Mouse (Mus musculus) myocyte (in vitro differentiated cells): ENCODE results near the gene Mtmr10. TPM values are rescaled to one million over a fixed set of nuclear protein-coding genes. Genes with fewer than 3 reads are reported as not detected.

Experiments used
- H3K27me3 ChIP-seq: one replicate; pipeline ENCODE4 v1.6.1; 2011; ENCODE audit not compliant: control insufficient read depth, insufficient read depth, insufficient read length
- H3K36me3 ChIP-seq: one replicate; pipeline ENCODE4 v1.6.1; 2011; ENCODE audit not compliant: control insufficient read depth, insufficient read depth
- H3K4me2 ChIP-seq: one replicate; pipeline ENCODE4 v1.6.1; 2011; ENCODE audit warnings: low read depth, control low read depth
- H3K4me3 ChIP-seq: one replicate; pipeline ENCODE4 v1.5.1; 2011; ENCODE audit warnings: mild to moderate bottlenecking, control low read depth, moderate library complexity
- H3K79me2 ChIP-seq: one replicate; pipeline ENCODE4 v1.6.1; 2011; ENCODE audit not compliant: control insufficient read depth, insufficient read depth
- H3ac ChIP-seq: one replicate; pipeline ENCODE4 v1.6.1; 2011; ENCODE audit not compliant: control insufficient read depth, insufficient read length
- CEBPB ChIP-seq: IDR thresholded peaks from 2 replicates; pipeline ENCODE4 v1.6.1; 2011; ENCODE audit warnings: mild to moderate bottlenecking, moderate library complexity; ENCODE audit not compliant: poor library complexity, insufficient read depth, severe bottlenecking
- E2F4 ChIP-seq: IDR thresholded peaks from one replicate; pipeline ENCODE4 v1.6.1; 2011; ENCODE audit warnings: mild to moderate bottlenecking, control low read depth, moderate library complexity; ENCODE audit not compliant: insufficient read depth
- MAX ChIP-seq: IDR thresholded peaks from one replicate; pipeline ENCODE4 v1.6.1; 2011; ENCODE audit warnings: low read depth, mild to moderate bottlenecking, control low read depth
- MYOD1 ChIP-seq, 3 experiments: IDR thresholded peaks; one replicate each; pipeline ENCODE4 v1.6.1; 2011; ENCODE audit warnings: control low read depth in 2 of 3, low read depth in 2 of 3, mild to moderate bottlenecking in 2 of 3, moderate library complexity in 1 of 3; ENCODE audit not compliant: insufficient read length in 2 of 3, control insufficient read depth in 1 of 3
- MYOG ChIP-seq, 3 experiments: IDR thresholded peaks; one replicate each; pipeline ENCODE4 v1.6.1; 2011; ENCODE audit warnings: control low read depth in 2 of 3, low read depth in 2 of 3, mild to moderate bottlenecking in 2 of 3; ENCODE audit not compliant: insufficient read length in 2 of 3, control insufficient read depth in 1 of 3, insufficient read depth in 1 of 3
- POLR2A ChIP-seq: IDR thresholded peaks from one replicate; pipeline ENCODE4 v1.6.1; 2011; ENCODE audit warnings: low read depth, mild to moderate bottlenecking, control low read depth, moderate library complexity; ENCODE audit not compliant: insufficient read length
- POLR2AphosphoS2 ChIP-seq: IDR thresholded peaks from one replicate; pipeline ENCODE4 v1.6.1; 2011; ENCODE audit warnings: low read depth, control low read depth; ENCODE audit not compliant: insufficient read length
- REST ChIP-seq: IDR thresholded peaks from one replicate; pipeline ENCODE4 v1.6.1; 2011; ENCODE audit warnings: mild to moderate bottlenecking, control low read depth, moderate library complexity; ENCODE audit not compliant: insufficient read depth, insufficient read length
- SRF ChIP-seq: IDR thresholded peaks from one replicate; pipeline ENCODE4 v1.6.1; 2011; ENCODE audit warnings: low read depth; ENCODE audit not compliant: control insufficient read depth, insufficient read length
- TCF12 ChIP-seq: IDR thresholded peaks from one replicate; pipeline ENCODE4 v1.6.1; 2011; ENCODE audit warnings: mild to moderate bottlenecking, control low read depth; ENCODE audit not compliant: poor library complexity, insufficient read depth, severe bottlenecking
- TCF3 ChIP-seq: IDR thresholded peaks from one replicate; pipeline ENCODE4 v1.6.1; 2011; ENCODE audit warnings: low read depth, control low read depth; ENCODE audit not compliant: insufficient read length
- USF1 ChIP-seq: IDR thresholded peaks from one replicate; pipeline ENCODE4 v1.6.1; 2011; ENCODE audit warnings: low read depth, mild to moderate bottlenecking, control low read depth, moderate library complexity
- polyA plus RNA-seq: library from polyadenylated mRNA; unstranded; fragments of >200 nt; fragmentation: generic; extraction: Trizol; gene quantifications from one replicate; pipeline ENCODE4 v1.2.1, GENCODE M21; 2012; ENCODE audit warnings: missing spikeins

Mtmr10 gene
- polyA plus RNA-seq, 1 experiment = 5.6 TPM

DNA sequence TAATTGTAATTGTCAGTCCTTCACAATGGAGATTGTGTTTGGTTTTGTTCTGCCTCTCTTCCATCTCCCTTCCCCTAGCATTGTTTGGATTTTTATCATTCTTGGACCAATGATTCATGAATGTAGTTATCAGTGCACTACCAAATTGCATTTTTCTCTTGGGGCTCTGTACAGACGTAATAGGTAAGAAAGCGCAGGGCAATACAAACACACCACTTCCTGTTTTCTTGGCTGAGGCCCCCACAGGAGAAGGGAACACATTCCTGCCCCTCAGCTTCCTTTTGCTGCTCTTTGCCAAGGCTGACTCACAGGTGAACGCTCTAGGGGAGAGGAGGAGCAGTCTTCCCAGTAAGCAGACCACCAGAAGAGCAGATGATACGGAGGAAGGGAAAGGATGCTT lies 37.7 kb upstream of the Mtmr10 start:
- H3K79me2 ChIP-seq = no peaks in the 10 kb centered on the region
- H3ac ChIP-seq = no peak overlapping the region
- H3K27me3 ChIP-seq = no peaks in the 10 kb centered on the region
- H3K4me3 ChIP-seq = no peak overlapping the region
- no peaks in the 10 kb centered on the region for H3K36me3 ChIP-seq
- peak overlapping the region; percentile 38 for H3K4me2 ChIP-seq
- TF ChIP-seq MAX = no peak
- no peak for TF ChIP-seq TCF3
- TF ChIP-seq POLR2A = no peak
- TF ChIP-seq POLR2AphosphoS2 = no peak
- TF ChIP-seq CEBPB = no peak
- TF ChIP-seq MYOD1 (IDR thresholded peaks at IDR 0.05; ENCODE audit: control insufficient read depth in 1 of 3, insufficient read length in 2 of 3, low read depth in 2 of 3) = no peak
- no peak for TF ChIP-seq REST
- no peak for TF ChIP-seq E2F4

DNA sequence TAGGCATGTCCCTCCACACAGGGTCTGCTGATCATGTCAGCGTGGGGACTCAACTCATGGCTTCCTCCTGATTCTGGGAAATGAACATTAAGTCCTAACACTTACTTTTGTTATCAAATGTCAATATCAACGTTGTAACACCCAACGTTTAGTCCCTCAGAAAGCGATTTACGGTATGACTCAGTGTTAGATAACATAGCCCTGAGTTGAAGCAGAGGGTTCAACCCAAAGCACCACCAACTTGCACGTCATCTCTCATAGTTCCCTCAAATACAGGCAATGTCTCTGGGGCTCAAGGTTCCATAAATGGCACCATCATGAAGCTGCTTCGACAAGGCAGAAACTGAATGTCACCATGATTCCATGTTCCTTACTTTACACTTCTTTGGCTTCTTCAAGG lies 37.0 kb upstream of the Mtmr10 start:
- H3K79me2 ChIP-seq = no peaks in the 10 kb centered on the region
- H3ac ChIP-seq = no peak overlapping the region
- TF ChIP-seq MYOG (IDR thresholded peaks at IDR 0.05; ENCODE audit: control insufficient read depth in 1 of 3, insufficient read depth in 1 of 3, insufficient read length in 2 of 3, low read depth in 2 of 3) = no peak
- H3K27me3 ChIP-seq = no peaks in the 10 kb centered on the region
- H3K36me3 ChIP-seq = no peaks in the 10 kb centered on the region
- H3K4me2 ChIP-seq = no peak overlapping the region
- no peak overlapping the region for H3K4me3 ChIP-seq

DNA sequence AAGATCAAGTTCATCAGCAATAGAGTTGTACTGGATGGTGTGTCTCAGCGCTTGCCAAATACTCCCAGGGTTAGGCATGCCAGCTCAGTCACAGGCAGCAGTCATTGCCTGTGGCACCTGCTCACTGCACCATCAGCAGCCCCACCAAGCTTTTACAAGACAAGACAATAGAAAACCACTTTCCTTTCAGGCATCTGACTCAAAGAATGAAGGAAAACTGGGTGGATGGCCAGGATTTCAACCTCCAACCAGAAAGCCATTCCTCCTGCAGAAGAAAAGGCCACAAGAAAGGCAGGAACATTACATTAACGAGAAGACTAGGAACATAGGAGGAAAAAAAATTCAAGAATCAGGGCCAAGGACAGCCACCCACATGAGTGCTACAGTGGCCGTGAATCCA lies 33.7 kb upstream of the Mtmr10 start:
- H3K4me2 ChIP-seq = no peak overlapping the region
- no peaks in the 10 kb centered on the region for H3K36me3 ChIP-seq
- no peaks in the 10 kb centered on the region for H3K79me2 ChIP-seq
- H3K27me3 ChIP-seq = no peaks in the 10 kb centered on the region
- TF ChIP-seq POLR2AphosphoS2 = no peak
- peak in 1 of 3 experiments; percentile 30 for TF ChIP-seq MYOD1 (IDR thresholded peaks at IDR 0.05; ENCODE audit: control insufficient read depth in 1 of 3, insufficient read length in 2 of 3, low read depth in 2 of 3)
- TF ChIP-seq TCF3 = no peak
- H3K4me3 ChIP-seq = no peak overlapping the region
- no peak overlapping the region for H3ac ChIP-seq

DNA sequence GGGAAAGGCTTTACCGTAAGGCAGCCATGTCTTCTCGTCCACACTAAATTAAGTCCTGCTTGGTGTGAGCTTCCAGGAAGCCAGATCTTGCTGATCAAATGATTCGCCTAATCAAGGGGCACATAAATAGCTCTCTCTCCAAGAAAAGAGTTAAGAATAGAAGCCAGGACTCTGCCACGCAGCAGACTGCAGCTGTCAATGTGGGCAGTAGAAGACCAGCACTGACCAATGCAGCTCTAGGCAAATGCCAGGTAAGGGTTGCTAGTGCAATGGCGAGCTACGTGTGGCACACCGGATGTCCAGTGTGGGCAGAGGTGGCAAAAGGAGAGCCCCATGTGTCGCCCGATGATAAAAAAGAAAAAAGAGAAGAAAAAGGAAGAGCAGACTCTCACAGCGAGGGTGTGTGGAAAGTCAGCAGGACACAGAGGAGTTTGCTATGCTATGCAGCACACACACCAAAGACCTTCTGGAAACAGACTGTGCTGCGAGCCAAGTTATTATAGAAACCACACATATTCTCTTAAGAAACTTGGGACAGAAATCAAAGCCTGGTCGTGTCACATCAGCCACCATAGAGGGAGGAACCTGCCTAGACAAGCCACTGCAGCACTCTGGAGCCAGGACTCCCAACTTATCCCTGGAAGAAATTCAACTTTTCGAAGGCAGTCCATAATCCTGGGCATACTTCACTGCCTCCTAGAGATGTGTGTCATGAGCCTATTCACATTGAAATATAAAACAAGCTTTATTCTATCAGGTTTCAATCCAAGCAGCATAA lies 21.8 kb upstream of the Mtmr10 start:
- TF ChIP-seq USF1 = no peak
- TF ChIP-seq E2F4 = no peak
- TF ChIP-seq CEBPB = no peak
- peak; percentile 8 to 93 (median 68) for TF ChIP-seq MYOD1 (IDR thresholded peaks at IDR 0.05; ENCODE audit: control insufficient read depth in 1 of 3, insufficient read length in 2 of 3, low read depth in 2 of 3)
- TF ChIP-seq TCF12 = peak; percentile 13
- no peak for TF ChIP-seq REST
- no peak for TF ChIP-seq POLR2AphosphoS2
- no peak for TF ChIP-seq SRF
- TF ChIP-seq MAX = no peak
- no peak for TF ChIP-seq TCF3
- peak; percentile 67 to 91 (median 88) for TF ChIP-seq MYOG (IDR thresholded peaks at IDR 0.05; ENCODE audit: control insufficient read depth in 1 of 3, insufficient read depth in 1 of 3, insufficient read length in 2 of 3, low read depth in 2 of 3)
- no peak for TF ChIP-seq POLR2A
- no peaks in the 10 kb centered on the region for H3K27me3 ChIP-seq
- no peak overlapping the region for H3K4me3 ChIP-seq
- peak overlapping the region; percentile 45 for H3K4me2 ChIP-seq
- no peaks in the 10 kb centered on the region for H3K36me3 ChIP-seq
- no peaks in the 10 kb centered on the region for H3K79me2 ChIP-seq
- no peak overlapping the region for H3ac ChIP-seq

DNA sequence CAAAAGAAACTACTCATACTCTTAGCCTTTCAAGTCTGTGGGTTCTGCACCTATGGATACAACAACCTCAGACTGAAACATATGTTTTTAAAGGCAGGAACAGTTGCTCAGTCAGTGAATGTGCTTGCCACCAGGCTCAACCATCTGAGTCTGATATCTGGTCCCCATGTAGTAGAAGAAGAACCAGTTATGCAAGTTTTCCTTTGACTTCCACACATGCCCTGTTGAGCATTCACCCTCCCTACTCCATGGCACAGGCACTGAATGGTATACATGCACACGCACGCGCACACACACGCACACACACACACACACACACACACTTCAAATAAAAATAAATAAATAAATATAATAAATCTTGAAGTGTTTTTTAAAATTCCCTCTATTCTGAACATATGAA lies 20.9 kb upstream of the Mtmr10 start:
- H3ac ChIP-seq = no peak overlapping the region
- TF ChIP-seq MYOD1 (IDR thresholded peaks at IDR 0.05; ENCODE audit: control insufficient read depth in 1 of 3, insufficient read length in 2 of 3, low read depth in 2 of 3) (no peak), SRF (no peak), MYOG (IDR thresholded peaks at IDR 0.05; ENCODE audit: control insufficient read depth in 1 of 3, insufficient read depth in 1 of 3, insufficient read length in 2 of 3, low read depth in 2 of 3) (no peak)
- no peak overlapping the region for H3K4me2 ChIP-seq
- H3K27me3 ChIP-seq = no peaks in the 10 kb centered on the region
- H3K4me3 ChIP-seq = no peak overlapping the region
- no peaks in the 10 kb centered on the region for H3K79me2 ChIP-seq
- no peaks in the 10 kb centered on the region for H3K36me3 ChIP-seq

DNA sequence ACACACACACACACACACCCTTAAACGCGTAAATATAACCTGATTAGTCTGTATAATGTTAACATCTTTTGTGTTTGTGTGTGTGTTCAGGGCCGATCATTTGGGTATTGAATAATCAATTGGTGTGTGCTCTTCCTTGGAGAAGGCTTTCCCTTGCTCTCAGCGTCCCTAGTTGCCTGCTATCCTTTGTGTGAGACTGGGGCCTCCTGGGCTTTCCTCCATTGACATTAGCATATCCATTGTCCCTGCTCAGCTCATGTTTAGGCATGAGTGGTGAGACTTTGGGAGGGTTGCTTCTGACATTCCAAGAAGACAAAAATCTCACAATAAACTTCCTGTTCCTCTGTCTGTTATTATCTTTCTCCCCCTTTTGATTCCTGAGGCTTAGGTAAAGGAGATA lies 15.5 kb upstream of the Mtmr10 start:
- no peak overlapping the region for H3K4me2 ChIP-seq
- H3ac ChIP-seq = no peak overlapping the region
- no peaks in the 10 kb centered on the region for H3K27me3 ChIP-seq
- TF ChIP-seq MAX (no peak), MYOD1 (IDR thresholded peaks at IDR 0.05; ENCODE audit: control insufficient read depth in 1 of 3, insufficient read length in 2 of 3, low read depth in 2 of 3) (no peak), TCF12 (no peak), TCF3 (no peak), POLR2AphosphoS2 (no peak)
- no peak overlapping the region for H3K4me3 ChIP-seq
- H3K36me3 ChIP-seq = no peaks in the 10 kb centered on the region
- no peaks in the 10 kb centered on the region for H3K79me2 ChIP-seq
